Mouse (Mus musculus) telencephalon, adult 2 months (tissue): ENCODE results near the gene Hoxc5.

Experiments used
- DNase-seq: peaks from one replicate; pipeline ENCODE4 v3.0.0-alpha.2; 2011; ENCODE audit warnings: low read depth, low spot score

Gene Hoxc5

GRCm38 (mm10) chr15:102967511-102968397, 511 bp downstream of the Hoxc5 start:
- DNase-seq: no peak

- DNase-seq: no peak
These were observed 2.1 kb downstream of the Hoxc5 start for GRCm38 (mm10) chr15:102969296-102969695.

- DNase-seq: no peak
These were observed 3.5 kb downstream of the Hoxc5 start for GRCm38 (mm10) chr15:102970740-102971139.

- DNase-seq: no peak
These were observed 5.0 kb downstream of the Hoxc5 start for GRCm38 (mm10) chr15:102972254-102972653.

- no peak for DNase-seq
These were observed 5.5 kb downstream of the Hoxc5 start for GRCm38 (mm10) chr15:102972753-102973152.

GRCm38 (mm10) chr15:102975034-102975433, 7.8 kb downstream of the Hoxc5 start:
- no peak for DNase-seq

GRCm38 (mm10) chr15:102975688-102976111, 8.5 kb downstream of the Hoxc5 start:
- DNase-seq: no peak

GRCm38 (mm10) chr15:102976171-102976570, 8.9 kb downstream of the Hoxc5 start, which contains the start of gene Hoxc9:
Gene Hoxc9 (plus strand): TSS chr15:102976439.
- DNase-seq: no peak

- DNase-seq: no peak
These were observed 9.6 kb downstream of the Hoxc5 start for GRCm38 (mm10) chr15:102976631-102977422.

GRCm38 (mm10) chr15:102977423-102977974, 10.3 kb downstream of the Hoxc5 start:
- no peak for DNase-seq

GRCm38 (mm10) chr15:102978615-102979515, 11.6 kb downstream of the Hoxc5 start:
- DNase-seq: no peak

GRCm38 (mm10) chr15:102979936-102980335, 12.7 kb downstream of the Hoxc5 start:
- DNase-seq: no peak

- DNase-seq: no peak
These were observed 13.1 kb downstream of the Hoxc5 start for GRCm38 (mm10) chr15:102980352-102980751.

GRCm38 (mm10) chr15:102980912-102981311, 13.7 kb downstream of the Hoxc5 start:
- no peak for DNase-seq

- DNase-seq: no peak
These were observed 14.4 kb downstream of the Hoxc5 start for GRCm38 (mm10) chr15:102981379-102982288.

- DNase-seq: no peak
These were observed 16.5 kb downstream of the Hoxc5 start for GRCm38 (mm10) chr15:102983716-102984115.

GRCm38 (mm10) chr15:102984521-102984920, 17.3 kb downstream of the Hoxc5 start:
- no peak for DNase-seq

- DNase-seq: no peak
These were observed 17.7 kb downstream of the Hoxc5 start for GRCm38 (mm10) chr15:102984925-102985324.

- peak; percentile 32 for DNase-seq
These were observed 20.0 kb downstream of the Hoxc5 start for GRCm38 (mm10) chr15:102987124-102987833.
